Mouse (Mus musculus): ENCODE measurements at regions not wholly inside any gene's neighbourhood (a gene's known extent, or its start where the extent isn't known, plus 50 kb on each side); places are given as distances from the start of the nearest gene placed in this dataset.

GRCm38 (mm10) chr8:109413386-109413785 lies 80.4 kb upstream of the Pmfbp1 start:
- DNase-seq (ENCODE audit: low spot score): no peak

GRCm38 (mm10) chr8:109415315-109415714 lies 78.5 kb upstream of the Pmfbp1 start:
- no peak for DNase-seq (ENCODE audit: low spot score)

GRCm38 (mm10) chr8:109415906-109416305 lies 77.9 kb upstream of the Pmfbp1 start:
- DNase-seq (ENCODE audit: low spot score): no peak

- DNase-seq (ENCODE audit: low spot score): no peak
These were observed 77.3 kb upstream of the Pmfbp1 start for GRCm38 (mm10) chr8:109416327-109417100.

- no peak for DNase-seq (ENCODE audit: low spot score)
These were observed 76.6 kb upstream of the Pmfbp1 start for GRCm38 (mm10) chr8:109417222-109417621.

GRCm38 (mm10) chr8:109417971-109418370 lies 75.9 kb upstream of the Pmfbp1 start:
- DNase-seq (ENCODE audit: low spot score): no peak

- no peak for DNase-seq (ENCODE audit: low spot score)
These were observed 74.7 kb upstream of the Pmfbp1 start for GRCm38 (mm10) chr8:109419029-109419596.

- DNase-seq (ENCODE audit: low spot score): no peak
These were observed 69.8 kb upstream of the Pmfbp1 start for GRCm38 (mm10) chr8:109424004-109424403.

- DNase-seq (ENCODE audit: low spot score): no peak
These were observed 65.3 kb upstream of the Pmfbp1 start for GRCm38 (mm10) chr8:109428551-109428950.

GRCm38 (mm10) chr8:109434538-109434937 lies 59.3 kb upstream of the Pmfbp1 start:
- no peak for DNase-seq (ENCODE audit: low spot score)

- DNase-seq (ENCODE audit: low spot score): no peak
These were observed 57.8 kb upstream of the Pmfbp1 start for GRCm38 (mm10) chr8:109436056-109436455.

- no peak for DNase-seq (ENCODE audit: low spot score)
These were observed 56.8 kb upstream of the Pmfbp1 start for GRCm38 (mm10) chr8:109436830-109437567.

GRCm38 (mm10) chr8:109438531-109438930 lies 55.3 kb upstream of the Pmfbp1 start:
- no peak for DNase-seq (ENCODE audit: low spot score)
